Mouse (Mus musculus) midbrain, embryonic 15.5 days (tissue): ENCODE measurements at regions not wholly inside any gene's neighbourhood (a gene's known extent, or its start where the extent isn't known, plus 50 kb on each side); places are given as distances from the start of the nearest gene placed in this dataset.
A peak's percentile ranks its signal among the peaks of the same experiment; 100 is the strongest.

Experiments used
- ATAC-seq: fragments of 200-750 bp; cut with Nextera tagmentation; replicated peaks from 2 replicates; pipeline ENCODE4 v1.8.0; 2017; ENCODE audit warnings: moderate TSS enrichment
- H3K27ac ChIP-seq: fragments of 300-500 bp; sonication (generic); 2 replicates; pipeline ENCODE4 v1.5.1; 2015; ENCODE audit warnings: mild to moderate bottlenecking, inconsistent platforms
- H3K27me3 ChIP-seq: fragments of 300-500 bp; sonication (generic); replicated peaks from 2 replicates; pipeline ENCODE4 v1.6.1; 2015; ENCODE audit warnings: inconsistent platforms
- H3K36me3 ChIP-seq: fragments of 300-500 bp; sonication (generic); replicated peaks from 2 replicates; pipeline ENCODE4 v1.6.1; 2015; ENCODE audit warnings: inconsistent platforms
- H3K4me1 ChIP-seq: fragments of 300-500 bp; sonication (generic); 2 replicates; pipeline ENCODE4 v1.6.1; 2015; ENCODE audit warnings: inconsistent platforms
- H3K4me2 ChIP-seq: fragments of 300-500 bp; sonication (generic); 2 replicates; pipeline ENCODE4 v1.6.1; 2015; ENCODE audit warnings: inconsistent platforms, mild to moderate bottlenecking, moderate library complexity
- H3K4me3 ChIP-seq: fragments of 300-500 bp; sonication (generic); 2 replicates; pipeline ENCODE4 v1.5.1; 2015; ENCODE audit warnings: mild to moderate bottlenecking, inconsistent platforms
- H3K9ac ChIP-seq: fragments of 300-500 bp; sonication (generic); 2 replicates; pipeline ENCODE4 v1.6.1; 2015; ENCODE audit warnings: mild to moderate bottlenecking, inconsistent platforms
- H3K9me3 ChIP-seq: fragments of 300-500 bp; sonication (generic); 2 replicates; pipeline ENCODE4 v1.6.1; 2016; ENCODE audit warnings: inconsistent platforms
- WGBS: fragments of 180-500 bp; shearing (Covaris S2); methylation state at CpG from one replicate; pipeline ENCODE4 v1.1.7; 2015; ENCODE audit warnings: mixed read lengths; 5-methylcytosine and 5-hydroxymethylcytosine counted together

GRCm38 (mm10) chr10:100685748-100686147, 95.5 kb downstream of the 1700017N19Rik start:
- Histone ChIP-seq H3K36me3 (no peaks in the 10 kb centered on the region), H3K9me3 (no peaks in the 10 kb centered on the region), H3K27ac (no peak overlapping the region), H3K27me3 (no peaks in the 10 kb centered on the region), H3K4me3 (no peak overlapping the region), H3K4me2 (no peak overlapping the region), H3K4me1 (no peaks in the 10 kb centered on the region), H3K9ac (no peak overlapping the region)
- no peak for ATAC-seq
- WGBS: 16% methylated on average over 3 of the region's 3 CpGs

GRCm38 (mm10) chr10:100695944-100696343, 105.7 kb downstream of the 1700017N19Rik start:
- Histone ChIP-seq H3K4me1 (no peaks in the 10 kb centered on the region), H3K9ac (no peak overlapping the region), H3K27ac (no peak overlapping the region), H3K9me3 (no peaks in the 10 kb centered on the region), H3K36me3 (no peaks in the 10 kb centered on the region), H3K27me3 (no peaks in the 10 kb centered on the region), H3K4me2 (no peak overlapping the region), H3K4me3 (no peak overlapping the region)
- WGBS: 87% methylated on average over 2 of the region's 2 CpGs
- no peak for ATAC-seq

- no peak overlapping the region for H3K9ac ChIP-seq
- H3K36me3 ChIP-seq: no peaks in the 10 kb centered on the region
- H3K27ac ChIP-seq: no peak overlapping the region
- no peak overlapping the region for H3K4me2 ChIP-seq
- 89% methylated on average over 4 of the region's 4 CpGs for WGBS
- no peak for ATAC-seq
- H3K9me3 ChIP-seq: no peaks in the 10 kb centered on the region
- no peaks in the 10 kb centered on the region for H3K27me3 ChIP-seq
- H3K4me3 ChIP-seq: no peak overlapping the region
- H3K4me1 ChIP-seq: no peaks in the 10 kb centered on the region
Measured at GRCm38 (mm10) chr10:100699206-100699605, 108.9 kb downstream of the 1700017N19Rik start.

- Histone ChIP-seq H3K36me3 (no peaks in the 10 kb centered on the region), H3K4me2 (no peak overlapping the region), H3K27me3 (no peaks in the 10 kb centered on the region), H3K4me1 (no peaks in the 10 kb centered on the region), H3K27ac (no peak overlapping the region), H3K9me3 (no peaks in the 10 kb centered on the region), H3K9ac (no peak overlapping the region), H3K4me3 (no peak overlapping the region)
- 88% methylated on average over 10 of the region's 10 CpGs for whole genome bisulfite sequencing
- ATAC-seq: no peak
Measured at GRCm38 (mm10) chr10:100700281-100701205, 110.3 kb downstream of the 1700017N19Rik start.

GRCm38 (mm10) chr10:100701938-100702337, 111.7 kb downstream of the 1700017N19Rik start:
- Histone ChIP-seq H3K4me3 (no peak overlapping the region), H3K9me3 (no peaks in the 10 kb centered on the region), H3K4me2 (no peak overlapping the region), H3K27ac (no peak overlapping the region), H3K27me3 (no peaks in the 10 kb centered on the region), H3K4me1 (no peaks in the 10 kb centered on the region), H3K9ac (no peak overlapping the region), H3K36me3 (no peaks in the 10 kb centered on the region)
- 91% methylated on average over 6 of the region's 6 CpGs for WGBS
- no peak for ATAC-seq

GRCm38 (mm10) chr10:100716084-100716667, 125.9 kb downstream of the 1700017N19Rik start:
- Histone ChIP-seq H3K4me3 (no peak overlapping the region), H3K4me2 (no peak overlapping the region), H3K27me3 (no peaks in the 10 kb centered on the region), H3K9me3 (no peaks in the 10 kb centered on the region), H3K36me3 (no peaks in the 10 kb centered on the region), H3K4me1 (no peaks in the 10 kb centered on the region), H3K9ac (no peak overlapping the region), H3K27ac (no peak overlapping the region)
- no peak for ATAC-seq
- WGBS: 90% methylated on average over 7 of the region's 7 CpGs

GRCm38 (mm10) chr10:100718574-100718973, 128.3 kb downstream of the 1700017N19Rik start:
- Histone ChIP-seq H3K27ac (no peak overlapping the region), H3K4me2 (no peak overlapping the region), H3K9ac (no peak overlapping the region), H3K4me1 (no peaks in the 10 kb centered on the region), H3K4me3 (no peak overlapping the region), H3K9me3 (no peaks in the 10 kb centered on the region), H3K36me3 (no peaks in the 10 kb centered on the region), H3K27me3 (no peaks in the 10 kb centered on the region)
- 18% methylated on average over 3 of the region's 3 CpGs for WGBS
- ATAC-seq: no peak

- no peaks in the 10 kb centered on the region for H3K36me3 ChIP-seq
- ATAC-seq: no peak
- H3K9me3 ChIP-seq: no peaks in the 10 kb centered on the region
- H3K27ac ChIP-seq: no peak overlapping the region
- WGBS: 53% methylated on average over 8 of the region's 8 CpGs
- H3K27me3 ChIP-seq: no peaks in the 10 kb centered on the region
- no peaks in the 10 kb centered on the region for H3K4me1 ChIP-seq
- no peak overlapping the region for H3K4me2 ChIP-seq
- H3K4me3 ChIP-seq: no peak overlapping the region
- H3K9ac ChIP-seq: no peak overlapping the region
Measured at GRCm38 (mm10) chr10:100741269-100741668, 151.0 kb downstream of the 1700017N19Rik start.

GRCm38 (mm10) chr10:100742065-100742464, 151.8 kb downstream of the 1700017N19Rik start:
- no peaks in the 10 kb centered on the region for H3K36me3 ChIP-seq
- peak; percentile 69; the same call in 1 of the 2 replicates for ATAC-seq
- no peak overlapping the region for H3K4me3 ChIP-seq
- H3K9me3 ChIP-seq: no peaks in the 10 kb centered on the region
- H3K27me3 ChIP-seq: no peaks in the 10 kb centered on the region
- no peaks in the 10 kb centered on the region for H3K4me1 ChIP-seq
- no peak overlapping the region for H3K9ac ChIP-seq
- 7% methylated on average over 7 of the region's 7 CpGs for WGBS
- H3K27ac ChIP-seq: no peak overlapping the region
- H3K4me2 ChIP-seq: no peak overlapping the region

GRCm38 (mm10) chr10:100746151-100746550, 155.9 kb downstream of the 1700017N19Rik start:
- Histone ChIP-seq H3K9ac (no peak overlapping the region), H3K27me3 (no peaks in the 10 kb centered on the region), H3K4me2 (no peak overlapping the region), H3K4me1 (no peaks in the 10 kb centered on the region), H3K36me3 (no peaks in the 10 kb centered on the region), H3K4me3 (no peak overlapping the region), H3K9me3 (no peaks in the 10 kb centered on the region), H3K27ac (no peak overlapping the region)
- WGBS: 46% methylated on average over 7 of the region's 7 CpGs
- ATAC-seq: no peak

- Histone ChIP-seq H3K4me1 (no peaks in the 10 kb centered on the region), H3K4me3 (no peak overlapping the region), H3K9ac (no peak overlapping the region), H3K9me3 (no peaks in the 10 kb centered on the region), H3K27ac (no peak overlapping the region), H3K36me3 (no peaks in the 10 kb centered on the region), H3K4me2 (no peak overlapping the region), H3K27me3 (no peaks in the 10 kb centered on the region)
- WGBS: 51% methylated on average over 5 of the region's 5 CpGs
- ATAC-seq: no peak
Measured at GRCm38 (mm10) chr10:100754957-100755356, 164.7 kb downstream of the 1700017N19Rik start.

- Histone ChIP-seq H3K9ac (no peak overlapping the region), H3K4me3 (no peak overlapping the region), H3K36me3 (no peaks in the 10 kb centered on the region), H3K4me1 (no peaks in the 10 kb centered on the region), H3K9me3 (no peaks in the 10 kb centered on the region), H3K27me3 (no peaks in the 10 kb centered on the region), H3K27ac (no peak overlapping the region), H3K4me2 (no peak overlapping the region)
- ATAC-seq: no peak
Measured at GRCm38 (mm10) chr10:100774252-100774651, 184.0 kb downstream of the 1700017N19Rik start.

GRCm38 (mm10) chr10:100792166-100792565, 201.9 kb downstream of the 1700017N19Rik start:
- Histone ChIP-seq H3K9me3 (no peaks in the 10 kb centered on the region), H3K4me1 (no peaks in the 10 kb centered on the region), H3K36me3 (no peaks in the 10 kb centered on the region), H3K4me2 (no peak overlapping the region), H3K27ac (no peak overlapping the region), H3K27me3 (no peaks in the 10 kb centered on the region), H3K4me3 (no peak overlapping the region), H3K9ac (no peak overlapping the region)
- WGBS: 73% methylated on average over 3 of the region's 3 CpGs
- no peak for ATAC-seq
